16 mouse cellular contexts compared by ENCODE assay signal in genomic region chr7:128553105-128553705, GRCm38 (mm10). TPM values are rescaled to one million over a fixed set of nuclear protein-coding genes. Genes with fewer than 3 reads are reported as not detected.
A peak's percentile ranks its signal among the peaks of the same experiment; 100 is the strongest.
DNase-seq lines count a peak whose midpoint lies in the region; ATAC-seq and TF ChIP-seq lines count a peak whose summit lies in the region.
"Had no signal": no experiment of that assay in that cellular context is flagged by ENCODE, and none has a peak within 500 bp of the region (broad histone marks: within the 10 kb centered on the region; RNA-seq: fewer than 3 reads in every experiment).

No protein-coding gene starts in this region.

- H3K27ac ChIP-seq in gastrocnemius, adult 2 months: peak overlapping the region; percentile 76
- 0 out of 2 replicates have a peak overlapping the region, but pooled peaks have one; percentile 3 for H3K27ac ChIP-seq in midbrain, embryonic 15.5 days
- H3K27ac ChIP-seq in midbrain, embryonic 14.5 days (replicated peaks; ENCODE audit: low read depth, low read length): no peak overlapping the region
- H3K27ac ChIP-seq: forebrain, embryonic 10.5 days; neural tube, embryonic 13.5 days had no signal

- no peaks in the 10 kb centered on the region for H3K9me3 ChIP-seq in midbrain, embryonic 15.5 days
- H3K9me3 ChIP-seq in midbrain, embryonic 14.5 days (ENCODE audit: control insufficient read depth, low read length): no peaks in the 10 kb centered on the region
- H3K9me3 ChIP-seq: forebrain, embryonic 10.5 days; neural tube, embryonic 13.5 days had no signal

- no peaks in the 10 kb centered on the region for H3K27me3 ChIP-seq in midbrain, embryonic 15.5 days (replicated peaks)
- no peaks in the 10 kb centered on the region for H3K27me3 ChIP-seq in midbrain, embryonic 14.5 days (ENCODE audit: control insufficient read depth, insufficient read depth, low read length)
- H3K27me3 ChIP-seq: neural tube, embryonic 13.5 days had no signal

- DNase-seq in gastrocnemius, adult 2 months: peak; percentile 62
- no peak for DNase-seq in gastrocnemius, adult 8-10 months (ENCODE audit: low spot score in 2 of 2)
- no peak for DNase-seq in midbrain, embryonic 14.5 days
- no peak for DNase-seq in spleen, postnatal 4 days (ENCODE audit: low spot score in 2 of 2)
- no peak for DNase-seq in spleen, postnatal 10 days (ENCODE audit: low spot score in 2 of 2)
- DNase-seq in adrenal gland, adult 18-20 months (ENCODE audit: low spot score in 2 of 2): no peak
- DNase-seq: adrenal gland, postnatal 10 days; B cell, adult 2 months; gastrocnemius, postnatal 10 days; kidney, postnatal 36 days; right cerebral cortex, adult 18-20 months had no signal

- 36% methylated on average over 3 of the region's 3 CpGs for WGBS in midbrain, embryonic 15.5 days
- WGBS in midbrain, embryonic 14.5 days: 42% methylated on average over 3 of the region's 3 CpGs

- TF ChIP-seq CTCF in gastrocnemius, adult 2 months (IDR thresholded peaks at IDR 0.05): no peak; the same call in 1 of the 2 replicates

- intact Hi-C loops in gastrocnemius, adult 2 months (cut with DNase I): loop anchor here (10.0 kb wide), 1 partner anchor 78 kb away; no protein-coding TSS in a partner anchor

- H3K4me1 ChIP-seq in midbrain, embryonic 15.5 days: peaks cover 32% of the 10 kb centered on the region
- peaks cover 34% of the 10 kb centered on the region for H3K4me1 ChIP-seq in midbrain, embryonic 14.5 days (ENCODE audit: control insufficient read depth, insufficient read depth, low read length)

- no peaks in the 10 kb centered on the region for H3K36me3 ChIP-seq in midbrain, embryonic 15.5 days (replicated peaks)
- H3K36me3 ChIP-seq in midbrain, embryonic 14.5 days (ENCODE audit: control insufficient read depth, insufficient read depth, low read length): no peaks in the 10 kb centered on the region
- H3K36me3 ChIP-seq: neural tube, embryonic 13.5 days had no signal

- H3K9ac ChIP-seq in midbrain, embryonic 15.5 days: no peak overlapping the region
- H3K9ac ChIP-seq in midbrain, embryonic 14.5 days (replicated peaks; ENCODE audit: low read length): no peak overlapping the region
- H3K9ac ChIP-seq: neural tube, embryonic 13.5 days had no signal

- no peak overlapping the region for H3K4me3 ChIP-seq in gastrocnemius, adult 2 months
- no peak overlapping the region for H3K4me3 ChIP-seq in midbrain, embryonic 15.5 days
- no peak overlapping the region for H3K4me3 ChIP-seq in midbrain, embryonic 14.5 days (replicated peaks; ENCODE audit: low read depth, low read length)
- H3K4me3 ChIP-seq: forebrain, embryonic 10.5 days; neural tube, embryonic 13.5 days had no signal

- ATAC-seq in midbrain, embryonic 15.5 days (replicated peaks): no peak
- no peak for ATAC-seq in midbrain, embryonic 14.5 days (ENCODE audit: low FRiP score, low TSS enrichment)
- peak; percentile 84 to 86 for ATAC-seq in hematopoietic stem cell, adult 5-6 weeks (replicated peaks in 1 of 2; ENCODE audit: insufficient read depth in 1 of 2, low FRiP score in 2 of 2, low TSS enrichment in 1 of 2, low read depth in 1 of 2, poor library complexity in 2 of 2, severe bottlenecking in 2 of 2)

- no peak overlapping the region for H3K4me2 ChIP-seq in midbrain, embryonic 15.5 days
- H3K4me2 ChIP-seq in midbrain, embryonic 14.5 days (ENCODE audit: low read length): no peak overlapping the region
- H3K4me2 ChIP-seq: liver, embryonic 11.5 days; neural tube, embryonic 13.5 days had no signal

RNA-seq across cellular contexts. Expression of gene Bag3, which starts 29.8 kb away (rescaled TPM):
- 100 to 1,000 TPM; 133 to 186 TPM for total RNA-seq in gastrocnemius, adult 2 months (2021)
- 100 to 1,000 TPM; 114 to 137 (median 118) TPM for total RNA-seq in gastrocnemius, adult 8-10 months (2022)
- 2.0 and 2.5 TPM in 2 replicates for polyA plus RNA-seq in midbrain, embryonic 15.5 days (2015; fragmentation: Nextera tagmentation; extraction: Ambion mirVana)
- 1.2 and 1.7 TPM in 2 replicates for polyA plus RNA-seq in midbrain, embryonic 14.5 days (2014; fragmentation: Nextera tagmentation; extraction: Ambion mirVana)
- 6.2 and 6.9 TPM in 2 replicates for total RNA-seq in hematopoietic stem cell, adult 5-6 weeks (2017)
- 100 to 1,000 TPM; 316 to 330 TPM for total RNA-seq in adrenal gland, adult 18-20 months (2021)

RNA-seq across cellular contexts. Expression of gene Inpp5f, which starts 57.9 kb away (rescaled TPM):
- total RNA-seq in gastrocnemius, adult 2 months (2021): 1 to 10 TPM; 2.8 to 3.1 TPM
- 1 to 10 TPM; 1.8 to 3.3 (median 2.4) TPM for total RNA-seq in gastrocnemius, adult 8-10 months (2022)
- 414 and 450 TPM in 2 replicates for polyA plus RNA-seq in midbrain, embryonic 15.5 days (2015; fragmentation: Nextera tagmentation; extraction: Ambion mirVana)
- polyA plus RNA-seq in midbrain, embryonic 14.5 days (2014; fragmentation: Nextera tagmentation; extraction: Ambion mirVana): 404 and 444 TPM in 2 replicates
- 15.2 and 23.2 TPM in 2 replicates for total RNA-seq in hematopoietic stem cell, adult 5-6 weeks (2017)
- total RNA-seq in adrenal gland, adult 18-20 months (2021): 10 to 100 TPM; 14.9 to 19.0 TPM

Comparison
In these comparisons a context has a peak if more than half of its experiments do, and no peak if none do; other contexts are left out.
1. ATAC-seq: peak in hematopoietic stem cell, adult 5-6 weeks (2 of 2); none in midbrain, embryonic 15.5 days (single experiment) and midbrain, embryonic 14.5 days (single experiment).
2. RNA of gene Bag3, which starts 29.8 kb away (total RNA-seq): 316 to 330 TPM in adrenal gland, adult 18-20 months, 133 to 186 TPM in gastrocnemius, adult 2 months and 114 to 137 TPM in gastrocnemius, adult 8-10 months; 6.2 to 6.9 TPM in hematopoietic stem cell, adult 5-6 weeks; every median in the first group is over 10 times any median in the second.